Mouse (Mus musculus): Measurements from ENCODE around the gene Taf6l. TPM values are rescaled to one million over a fixed set of nuclear protein-coding genes. Genes with fewer than 3 reads are reported as not detected.

The Taf6l gene
- polyA plus RNA-seq, 1 experiment from 2014 or later: 32.2 TPM

DNA sequence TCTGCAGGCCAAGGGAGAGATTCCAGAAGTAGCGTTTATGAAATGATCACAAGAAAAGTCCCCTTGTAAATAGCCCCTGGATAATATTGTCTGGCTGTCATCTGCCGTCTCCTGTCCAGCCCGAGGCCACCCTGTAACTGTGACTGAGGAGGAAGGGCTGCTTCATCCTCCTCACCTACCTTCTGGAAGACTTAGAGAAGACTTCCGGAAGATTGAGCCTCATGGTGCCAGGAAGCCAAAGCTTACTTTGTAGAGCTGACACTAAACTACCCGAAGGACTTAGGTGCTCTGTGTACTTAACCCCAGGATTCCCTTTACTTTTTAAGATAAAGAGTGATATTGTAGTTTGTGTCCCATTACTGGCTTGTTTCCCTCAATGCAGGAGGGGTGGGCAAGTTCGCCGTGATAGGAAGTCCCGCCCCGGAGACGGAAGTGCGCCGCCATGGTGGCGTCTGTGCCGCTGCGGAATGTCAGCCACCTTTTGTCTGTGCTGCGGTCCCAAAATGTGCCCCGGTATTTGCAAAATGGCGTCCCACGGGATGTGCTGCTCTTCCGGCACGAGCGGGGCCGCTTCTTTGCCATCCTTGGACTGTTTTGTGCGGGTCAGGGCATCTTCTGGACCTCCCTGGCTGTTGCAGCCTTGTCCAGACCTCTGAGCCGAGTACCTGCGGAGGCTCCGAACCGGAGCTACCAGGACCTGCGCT, 15.5 kb downstream of the Taf6l start, which contains the start of gene Tmem223:
Gene Tmem223, plus strand, starts transcription at position 430 of the 704 bp plus-strand sequence.
- Histone ChIP-seq H3K27ac (ENCODE audit: low read length) (peak within 1 kb of the TSS; percentile 90), H3K36me3 (ENCODE audit: control insufficient read depth, insufficient read depth) (peaks cover 44% of the 10 kb centered on the region), H3K9ac (replicated peaks; ENCODE audit: low read depth, low read length) (peak within 1 kb of the TSS; percentile 88), H3K9me3 (ENCODE audit: control insufficient read depth, low read length) (no peaks in the 10 kb centered on the region), H3K27me3 (replicated peaks; ENCODE audit: control insufficient read depth, insufficient read depth, low read length) (no peaks in the 10 kb centered on the region), H3K4me2 (ENCODE audit: low read length) (peak within 1 kb of the TSS; percentile 55), H3K4me3 (replicated peaks; ENCODE audit: low read length) (peak within 1 kb of the TSS; percentile 78), H3K4me1 (replicated peaks; ENCODE audit: control insufficient read depth, insufficient read depth, low read length) (peaks cover 33% of the 10 kb centered on the region)
- ATAC-seq: peak; percentile 41
- whole genome bisulfite sequencing: 17% methylated on average over 29 of the region's 29 CpGs

DNA sequence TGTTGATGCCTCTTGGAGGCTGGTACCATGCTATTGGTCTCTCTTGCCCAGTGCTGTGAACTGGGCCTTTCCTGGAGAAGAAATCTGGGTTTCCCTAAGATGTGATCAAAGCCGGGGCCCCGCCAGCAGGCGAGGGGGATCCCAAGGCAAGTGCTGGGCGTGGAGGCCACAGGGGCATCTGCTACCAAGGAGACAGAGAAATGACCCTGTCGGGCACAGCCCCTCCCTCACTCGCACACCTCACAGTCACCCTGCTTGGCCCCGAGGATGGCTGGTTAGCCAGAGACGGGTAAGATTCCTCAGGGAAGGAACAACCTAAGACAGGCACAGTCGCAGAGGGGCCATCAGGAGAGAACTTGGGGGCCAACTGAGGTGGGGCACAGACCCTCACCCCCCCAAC, 20.7 kb downstream of the Taf6l start:
- Histone ChIP-seq H3K9ac (replicated peaks; ENCODE audit: low read depth, low read length) (no peak overlapping the region), H3K27ac (ENCODE audit: low read length) (no peak overlapping the region), H3K4me1 (replicated peaks; ENCODE audit: control insufficient read depth, insufficient read depth, low read length) (peaks cover 2% of the 10 kb centered on the region), H3K4me2 (ENCODE audit: low read length) (no peak overlapping the region), H3K36me3 (ENCODE audit: control insufficient read depth, insufficient read depth) (peaks cover 71% of the 10 kb centered on the region), H3K9me3 (ENCODE audit: control insufficient read depth, low read length) (no peaks in the 10 kb centered on the region), H3K27me3 (replicated peaks; ENCODE audit: control insufficient read depth, insufficient read depth, low read length) (no peaks in the 10 kb centered on the region), H3K4me3 (replicated peaks; ENCODE audit: low read length) (no peak overlapping the region)
- ATAC-seq: no peak
- WGBS: 98% methylated on average over 9 of the region's 9 CpGs

DNA sequence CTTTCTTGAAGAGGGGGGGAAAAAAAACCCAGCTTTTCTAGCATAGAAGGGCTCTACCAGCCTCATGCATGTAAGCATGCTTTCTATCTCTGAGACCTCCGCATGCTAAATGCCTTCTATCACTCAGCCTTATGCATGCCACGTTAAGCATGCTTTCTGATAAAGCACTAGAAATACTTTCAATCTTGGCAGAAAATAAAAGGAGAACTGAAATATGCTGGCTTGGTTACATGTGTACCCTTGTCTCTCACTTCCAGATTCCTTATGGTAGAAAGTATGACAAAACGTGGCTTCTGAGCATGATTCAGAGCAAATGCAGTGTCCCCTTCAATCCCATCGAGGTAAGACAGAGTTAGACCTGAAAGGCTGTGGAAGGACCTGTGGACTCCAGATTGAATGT, 22.9 kb downstream of the Taf6l start:
- ATAC-seq: no peak
- no peak overlapping the region for H3K4me3 ChIP-seq (replicated peaks; ENCODE audit: low read length)
- H3K27ac ChIP-seq (ENCODE audit: low read length): no peak overlapping the region
- H3K4me2 ChIP-seq (ENCODE audit: low read length): no peak overlapping the region
- no peaks in the 10 kb centered on the region for H3K9me3 ChIP-seq (ENCODE audit: control insufficient read depth, low read length)
- 94% methylated on average over 4 of the region's 4 CpGs for WGBS
- no peak overlapping the region for H3K9ac ChIP-seq (replicated peaks; ENCODE audit: low read depth, low read length)
- H3K4me1 ChIP-seq (replicated peaks; ENCODE audit: control insufficient read depth, insufficient read depth, low read length): peaks cover 8% of the 10 kb centered on the region
- no peaks in the 10 kb centered on the region for H3K27me3 ChIP-seq (replicated peaks; ENCODE audit: control insufficient read depth, insufficient read depth, low read length)
- H3K36me3 ChIP-seq (ENCODE audit: control insufficient read depth, insufficient read depth): peaks cover 57% of the 10 kb centered on the region

DNA sequence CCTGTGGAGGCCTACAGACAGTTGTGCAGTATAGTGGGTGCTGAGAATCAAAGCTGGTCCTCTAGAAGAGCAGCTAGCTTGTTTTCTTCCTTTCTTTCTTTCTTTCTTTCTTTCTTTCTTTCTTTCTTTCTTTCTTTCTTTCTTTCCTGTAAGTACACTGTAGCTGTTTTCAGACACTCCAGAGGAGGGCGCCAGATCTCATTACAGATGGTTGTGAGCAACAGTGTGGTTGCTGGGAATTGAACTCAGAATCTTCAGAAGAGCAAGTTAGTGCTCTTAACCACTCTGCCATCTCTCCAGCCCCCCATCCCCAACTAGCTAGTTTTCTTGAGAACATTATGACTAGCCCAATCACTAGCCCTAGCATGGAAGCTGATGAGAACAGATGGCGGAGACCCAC, 25.5 kb downstream of the Taf6l start:
- no peak overlapping the region for H3K4me2 ChIP-seq (ENCODE audit: low read length)
- peaks cover 19% of the 10 kb centered on the region for H3K4me1 ChIP-seq (replicated peaks; ENCODE audit: control insufficient read depth, insufficient read depth, low read length)
- whole genome bisulfite sequencing: 89% methylated on average over 2 of the region's 2 CpGs
- no peaks in the 10 kb centered on the region for H3K9me3 ChIP-seq (ENCODE audit: control insufficient read depth, low read length)
- no peak overlapping the region for H3K4me3 ChIP-seq (replicated peaks; ENCODE audit: low read length)
- H3K9ac ChIP-seq (replicated peaks; ENCODE audit: low read depth, low read length): no peak overlapping the region
- H3K27ac ChIP-seq (ENCODE audit: low read length): no peak overlapping the region
- no peaks in the 10 kb centered on the region for H3K27me3 ChIP-seq (replicated peaks; ENCODE audit: control insufficient read depth, insufficient read depth, low read length)
- no peak for ATAC-seq
- H3K36me3 ChIP-seq (ENCODE audit: control insufficient read depth, insufficient read depth): peaks cover 34% of the 10 kb centered on the region

DNA sequence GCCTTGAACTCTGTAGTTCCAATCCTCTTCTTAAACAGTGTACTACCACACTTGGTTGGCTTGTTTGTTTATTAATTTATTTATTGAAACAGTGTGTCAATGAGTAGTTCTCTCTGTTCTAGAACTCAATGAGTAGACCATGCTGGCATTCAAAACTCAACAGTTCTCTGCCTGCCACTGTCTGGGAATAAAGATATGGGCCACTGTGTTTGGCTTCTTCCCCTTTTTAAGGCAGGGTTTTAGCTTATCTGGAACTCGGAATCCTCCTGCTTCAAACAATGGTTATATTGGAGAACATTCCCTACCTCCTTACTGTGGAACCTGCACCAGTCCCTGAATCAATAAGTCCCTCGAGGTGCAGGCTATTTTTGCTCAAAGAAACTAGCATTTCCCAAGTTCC, 27.3 kb downstream of the Taf6l start:
- Histone ChIP-seq H3K36me3 (ENCODE audit: control insufficient read depth, insufficient read depth) (peaks cover 21% of the 10 kb centered on the region), H3K4me1 (replicated peaks; ENCODE audit: control insufficient read depth, insufficient read depth, low read length) (peaks cover 24% of the 10 kb centered on the region), H3K4me2 (ENCODE audit: low read length) (no peak overlapping the region), H3K27me3 (replicated peaks; ENCODE audit: control insufficient read depth, insufficient read depth, low read length) (no peaks in the 10 kb centered on the region), H3K27ac (ENCODE audit: low read length) (no peak overlapping the region), H3K4me3 (replicated peaks; ENCODE audit: low read length) (no peak overlapping the region), H3K9me3 (ENCODE audit: control insufficient read depth, low read length) (no peaks in the 10 kb centered on the region), H3K9ac (replicated peaks; ENCODE audit: low read depth, low read length) (no peak overlapping the region)
- no peak for ATAC-seq
- 95% methylated on average over 2 of the region's 2 CpGs for WGBS

DNA sequence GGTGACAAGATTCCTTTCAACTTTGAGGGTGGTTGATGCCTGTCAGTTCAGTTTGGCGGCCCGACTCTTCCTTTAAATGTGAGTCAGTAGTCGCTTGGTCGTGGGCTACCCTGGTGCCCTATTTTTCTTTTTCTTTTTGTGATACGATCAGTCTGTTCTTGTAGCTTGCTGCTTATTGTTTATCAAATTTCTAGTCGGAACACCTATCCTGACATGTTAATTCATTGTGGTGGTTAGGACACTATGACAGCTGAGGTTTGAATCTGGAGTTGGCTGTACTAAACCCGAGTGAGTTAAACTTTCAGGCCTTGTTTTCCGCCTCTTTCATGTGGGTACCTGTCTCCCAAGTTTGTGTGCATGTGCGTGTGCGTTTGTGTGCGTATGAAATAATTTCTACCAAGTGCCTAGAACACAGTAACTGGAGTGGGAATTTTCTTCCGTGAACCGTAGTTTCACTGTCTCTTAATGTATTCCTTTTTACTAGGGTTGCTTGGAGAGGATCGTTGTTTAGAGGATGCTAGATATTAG, 28.7 kb downstream of the Taf6l start:
- no peaks in the 10 kb centered on the region for H3K9me3 ChIP-seq (ENCODE audit: control insufficient read depth, low read length)
- ATAC-seq: no peak; the same call in 1 of the 2 replicates
- peak overlapping the region; percentile 87 for H3K4me2 ChIP-seq (ENCODE audit: low read length)
- H3K27me3 ChIP-seq (replicated peaks; ENCODE audit: control insufficient read depth, insufficient read depth, low read length): no peaks in the 10 kb centered on the region
- H3K27ac ChIP-seq (ENCODE audit: low read length): peak overlapping the region; percentile 86
- peaks cover 15% of the 10 kb centered on the region for H3K36me3 ChIP-seq (ENCODE audit: control insufficient read depth, insufficient read depth)
- peak overlapping the region; percentile 82 for H3K9ac ChIP-seq (replicated peaks; ENCODE audit: low read depth, low read length)
- peaks cover 24% of the 10 kb centered on the region for H3K4me1 ChIP-seq (replicated peaks; ENCODE audit: control insufficient read depth, insufficient read depth, low read length)
- peak overlapping the region; percentile 88 for H3K4me3 ChIP-seq (replicated peaks; ENCODE audit: low read length)
- WGBS: 2% methylated on average over 14 of the region's 14 CpGs

DNA sequence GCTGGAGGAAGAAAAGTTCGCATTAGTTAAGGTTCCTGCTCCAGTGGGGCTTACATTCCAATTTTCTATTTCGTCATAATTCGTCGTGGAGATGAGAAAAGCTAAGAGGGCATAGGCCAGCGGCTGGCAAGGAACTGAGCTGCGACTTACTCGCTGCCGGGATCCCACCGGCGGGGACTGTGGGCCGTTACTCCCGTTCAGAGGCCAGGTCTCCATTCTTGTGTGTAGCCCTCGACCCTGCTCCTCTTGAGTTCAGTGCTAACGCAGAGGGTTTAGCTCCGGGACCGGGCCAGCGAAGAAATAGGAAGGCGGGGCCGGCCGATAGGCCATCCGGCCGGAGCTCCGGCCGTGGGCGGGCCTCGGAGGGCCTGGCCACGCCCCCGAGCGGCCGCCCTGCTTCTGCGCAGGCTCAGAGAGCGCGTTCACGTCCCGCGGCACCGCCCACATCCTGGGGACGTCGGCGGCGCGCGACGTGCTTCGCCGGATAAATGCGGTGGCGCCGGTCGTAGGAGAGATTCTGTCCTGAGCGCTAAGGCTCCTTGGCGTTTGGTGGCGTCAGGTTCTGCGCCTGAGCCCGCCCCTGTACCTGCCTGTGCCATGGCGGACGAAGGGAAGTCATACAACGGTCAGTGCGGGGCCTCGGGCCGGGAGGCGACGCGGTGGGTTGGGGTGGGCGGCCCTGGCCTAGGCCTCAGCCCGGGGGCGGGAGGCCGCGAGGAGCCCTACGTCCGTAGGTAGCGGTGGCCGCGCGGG, 29.4 kb downstream of the Taf6l start, which contains the start of gene Nxf1:
Gene Nxf1, plus strand, starts transcription at position 439 of the 753 bp plus-strand sequence.
- no peaks in the 10 kb centered on the region for H3K27me3 ChIP-seq (replicated peaks; ENCODE audit: control insufficient read depth, insufficient read depth, low read length)
- peak within 1 kb of the TSS; percentile 86 for H3K27ac ChIP-seq (ENCODE audit: low read length)
- H3K4me1 ChIP-seq (replicated peaks; ENCODE audit: control insufficient read depth, insufficient read depth, low read length): peaks cover 24% of the 10 kb centered on the region
- no peaks in the 10 kb centered on the region for H3K9me3 ChIP-seq (ENCODE audit: control insufficient read depth, low read length)
- peak within 1 kb of the TSS; percentile 87 for H3K4me2 ChIP-seq (ENCODE audit: low read length)
- H3K36me3 ChIP-seq (ENCODE audit: control insufficient read depth, insufficient read depth): peaks cover 13% of the 10 kb centered on the region; the same call in 1 of the 2 replicates
- peak within 1 kb of the TSS; percentile 82 for H3K9ac ChIP-seq (replicated peaks; ENCODE audit: low read depth, low read length)
- WGBS: under 1% methylated on average over 72 of the region's 75 CpGs
- H3K4me3 ChIP-seq (replicated peaks; ENCODE audit: low read length): peak within 1 kb of the TSS; percentile 88
- peak; percentile 96 for ATAC-seq

DNA sequence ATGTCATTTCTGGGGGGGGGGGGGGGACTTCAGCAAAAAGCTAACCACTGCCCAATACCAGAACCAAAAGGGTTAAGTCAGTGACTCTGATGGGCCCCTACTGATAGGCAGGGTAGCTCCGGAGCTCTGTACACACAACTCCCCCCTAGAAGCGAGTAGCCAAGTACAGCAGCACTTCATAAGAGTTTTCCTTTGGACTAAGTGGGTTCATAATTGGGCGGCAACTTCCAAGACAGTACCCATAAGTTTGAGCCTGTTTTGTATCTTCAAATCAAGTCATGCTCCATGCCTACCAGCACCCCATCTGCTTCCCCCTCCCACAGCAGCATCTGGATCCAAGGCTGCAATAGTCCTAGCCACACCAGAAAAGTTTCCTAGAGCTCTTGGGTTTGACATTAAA, 30.6 kb downstream of the Taf6l start:
- Histone ChIP-seq H3K27me3 (replicated peaks; ENCODE audit: control insufficient read depth, insufficient read depth, low read length) (no peaks in the 10 kb centered on the region), H3K4me1 (replicated peaks; ENCODE audit: control insufficient read depth, insufficient read depth, low read length) (peaks cover 24% of the 10 kb centered on the region), H3K4me3 (replicated peaks; ENCODE audit: low read length) (no peak overlapping the region), H3K36me3 (ENCODE audit: control insufficient read depth, insufficient read depth) (peaks cover 17% of the 10 kb centered on the region), H3K27ac (ENCODE audit: low read length) (no peak overlapping the region), H3K9ac (replicated peaks; ENCODE audit: low read depth, low read length) (no peak overlapping the region), H3K4me2 (ENCODE audit: low read length) (0 out of 2 replicates have a peak overlapping the region, but pooled peaks have one; percentile 87), H3K9me3 (ENCODE audit: control insufficient read depth, low read length) (no peaks in the 10 kb centered on the region)
- WGBS: 85% methylated on average over 3 of the region's 3 CpGs
- no peak for ATAC-seq

DNA sequence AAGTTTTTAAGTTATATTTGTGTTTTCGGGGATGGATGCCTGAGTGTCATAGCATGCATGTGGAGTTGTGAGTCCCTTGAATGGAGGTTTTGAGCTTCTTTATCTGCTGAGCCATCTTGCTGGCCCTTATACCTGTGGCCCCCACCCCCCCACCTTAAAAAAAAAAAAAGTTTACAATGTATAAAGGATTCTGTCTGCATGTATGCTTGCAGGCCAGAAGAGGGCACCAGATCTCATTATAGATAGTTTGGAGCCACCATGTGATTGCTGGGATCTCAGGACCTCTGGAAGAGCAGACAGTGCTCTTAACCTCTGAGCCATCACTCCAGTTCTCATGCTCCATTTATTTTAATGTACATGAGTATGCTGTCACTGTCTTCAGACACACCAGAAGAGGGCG, 38.8 kb downstream of the Taf6l start:
- Histone ChIP-seq H3K4me3 (replicated peaks; ENCODE audit: low read length) (no peak overlapping the region), H3K27me3 (replicated peaks; ENCODE audit: control insufficient read depth, insufficient read depth, low read length) (no peaks in the 10 kb centered on the region), H3K9me3 (ENCODE audit: control insufficient read depth, low read length) (no peaks in the 10 kb centered on the region), H3K4me1 (replicated peaks; ENCODE audit: control insufficient read depth, insufficient read depth, low read length) (peaks cover 8% of the 10 kb centered on the region), H3K9ac (replicated peaks; ENCODE audit: low read depth, low read length) (no peak overlapping the region), H3K27ac (ENCODE audit: low read length) (no peak overlapping the region), H3K4me2 (ENCODE audit: low read length) (no peak overlapping the region), H3K36me3 (ENCODE audit: control insufficient read depth, insufficient read depth) (peaks cover 46% of the 10 kb centered on the region)
- WGBS: 74% methylated on average over 2 of the region's 2 CpGs
- no peak for ATAC-seq

Data from forebrain, embryonic 16.5 days (tissue).